Mouse (Mus musculus): ENCODE measurements around the gene Rangap1.
A peak's percentile ranks its signal among the peaks of the same experiment; 100 is the strongest.

Gene Rangap1

GRCm38 (mm10) chr15:81744992-81745600 lies at the start of gene Rangap1, which contains the start of gene Zc3h7b:
Rangap1 (minus strand) TSS chr15:81745530.
Zc3h7b (plus strand) TSS chr15:81745057.
- DNase-seq (ENCODE audit: low read depth, low spot score): peak; percentile 69

- DNase-seq (ENCODE audit: low read depth, low spot score): no peak
Measured at GRCm38 (mm10) chr15:81792444-81792843, 47.1 kb upstream of the Rangap1 start.

- no peak for DNase-seq (ENCODE audit: low read depth, low spot score)
Measured at GRCm38 (mm10) chr15:81787525-81787924, 42.2 kb upstream of the Rangap1 start.

- no peak for DNase-seq (ENCODE audit: low read depth, low spot score)
Measured at GRCm38 (mm10) chr15:81785701-81786100, 40.4 kb upstream of the Rangap1 start.

- peak; percentile 37 for DNase-seq (ENCODE audit: low read depth, low spot score)
Measured at GRCm38 (mm10) chr15:81784762-81785161, 39.4 kb upstream of the Rangap1 start.

- no peak for DNase-seq (ENCODE audit: low read depth, low spot score)
Measured at GRCm38 (mm10) chr15:81781816-81782215, 36.5 kb upstream of the Rangap1 start.

GRCm38 (mm10) chr15:81776631-81777422 lies 31.5 kb upstream of the Rangap1 start:
- no peak for DNase-seq (ENCODE audit: low read depth, low spot score)

- DNase-seq (ENCODE audit: low read depth, low spot score): no peak
Measured at GRCm38 (mm10) chr15:81774505-81775171, 29.3 kb upstream of the Rangap1 start.

- DNase-seq (ENCODE audit: low read depth, low spot score): peak; percentile 16
Measured at GRCm38 (mm10) chr15:81772431-81773120, 27.2 kb upstream of the Rangap1 start.

- no peak for DNase-seq (ENCODE audit: low read depth, low spot score)
Measured at GRCm38 (mm10) chr15:81769037-81769436, 23.7 kb upstream of the Rangap1 start.

- no peak for DNase-seq (ENCODE audit: low read depth, low spot score)
Measured at GRCm38 (mm10) chr15:81766439-81766838, 21.1 kb upstream of the Rangap1 start.

GRCm38 (mm10) chr15:81765651-81766050 lies 20.3 kb upstream of the Rangap1 start:
- DNase-seq (ENCODE audit: low read depth, low spot score): no peak

GRCm38 (mm10) chr15:81764573-81764972 lies 19.2 kb upstream of the Rangap1 start:
- DNase-seq (ENCODE audit: low read depth, low spot score): no peak

GRCm38 (mm10) chr15:81761959-81762358 lies 16.6 kb upstream of the Rangap1 start:
- no peak for DNase-seq (ENCODE audit: low read depth, low spot score)

GRCm38 (mm10) chr15:81761381-81761780 lies 16.1 kb upstream of the Rangap1 start:
- peak; percentile 59 for DNase-seq (ENCODE audit: low read depth, low spot score)

- no peak for DNase-seq (ENCODE audit: low read depth, low spot score)
Measured at GRCm38 (mm10) chr15:81760361-81761079, 15.2 kb upstream of the Rangap1 start.

- no peak for DNase-seq (ENCODE audit: low read depth, low spot score)
Measured at GRCm38 (mm10) chr15:81759542-81759941, 14.2 kb upstream of the Rangap1 start.

- no peak for DNase-seq (ENCODE audit: low read depth, low spot score)
Measured at GRCm38 (mm10) chr15:81758701-81759100, 13.4 kb upstream of the Rangap1 start.

GRCm38 (mm10) chr15:81753669-81754068 lies 8.3 kb upstream of the Rangap1 start:
- DNase-seq (ENCODE audit: low read depth, low spot score): no peak

GRCm38 (mm10) chr15:81749742-81750141 lies 4.4 kb upstream of the Rangap1 start:
- DNase-seq (ENCODE audit: low read depth, low spot score): no peak

GRCm38 (mm10) chr15:81745601-81746114 lies 328 bp upstream of the Rangap1 start:
- peak; percentile 71 for DNase-seq (ENCODE audit: low read depth, low spot score)

Measured in forelimb bud, embryonic 11.5 days (tissue).